Mouse (Mus musculus): ENCODE results near the gene Gm44805.

DNA sequence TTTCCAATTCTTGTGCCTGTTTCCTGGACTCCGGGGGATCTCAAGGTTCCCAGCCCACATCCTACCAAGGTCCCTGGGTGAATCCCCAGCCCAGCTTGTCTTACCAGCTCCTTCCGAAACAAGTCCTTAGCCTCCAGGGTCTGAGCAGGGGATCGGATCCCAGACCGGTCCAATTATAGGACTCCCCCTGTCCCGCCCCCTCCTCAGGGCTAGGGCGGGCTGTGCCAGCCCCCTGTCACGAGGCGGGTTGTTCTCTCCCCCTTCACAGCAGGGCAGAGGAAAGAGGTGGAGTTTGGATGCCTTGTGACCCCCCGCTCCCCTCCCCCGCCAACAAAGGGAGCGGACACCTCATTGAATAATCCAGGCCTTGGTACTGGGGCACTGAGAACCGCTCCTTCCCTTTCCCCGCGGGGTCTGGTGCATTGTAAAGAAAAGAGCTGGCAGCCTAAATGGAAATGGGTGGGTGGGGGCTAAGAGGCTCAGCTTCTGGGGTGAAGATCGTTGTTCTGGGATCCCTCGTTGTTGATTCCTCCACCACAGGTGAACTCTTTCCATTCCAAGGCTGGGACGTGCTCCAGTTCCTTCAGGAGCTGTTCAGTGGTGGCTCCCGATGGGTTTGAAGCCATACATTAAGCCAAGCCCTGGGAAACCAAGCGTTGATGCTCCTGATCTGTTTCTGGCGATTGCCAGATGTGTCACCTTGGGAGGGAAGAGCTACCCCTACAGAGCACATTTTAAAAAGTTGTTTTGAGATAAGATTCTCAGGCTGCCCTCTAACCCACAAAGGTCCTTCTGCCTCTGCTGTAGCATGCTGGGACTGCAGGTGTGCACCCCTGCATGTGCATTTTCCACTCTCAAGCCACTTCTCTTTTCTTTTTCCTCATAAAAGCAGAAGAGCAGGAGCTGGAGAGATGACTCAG lies 17.9 kb upstream of the Gm44805 start, which contains the start of gene Apoe:
- no peak for TF ChIP-seq POLR2A (IDR thresholded peaks at IDR 0.05; ENCODE audit: borderline replicate concordance, control insufficient read depth, low read depth, low read length)
- no peak for TF ChIP-seq CTCF (IDR thresholded peaks at IDR 0.05; ENCODE audit: control insufficient read depth, insufficient read depth, low read length)

Data from bone marrow, adult 2 months (tissue).